Mouse (Mus musculus) cerebellum, adult 2 months (tissue): ENCODE data around the gene Noxred1. TPM values are rescaled to one million over a fixed set of nuclear protein-coding genes. Genes with fewer than 3 reads are reported as not detected.

Source experiments
- DNase-seq, 2 experiments: peaks; one replicate each; pipeline ENCODE4 v3.0.0; 2021
- H3K27ac ChIP-seq: fragments of 200-500 bp; 2 replicates; pipeline ENCODE4 v1.5.1; 2012; ENCODE audit warnings: low read length, control low read depth, inconsistent platforms; ENCODE audit not compliant: insufficient read depth
- H3K27me3 ChIP-seq: fragments of 200-500 bp; 2 replicates; pipeline ENCODE4 v1.6.1; 2012; ENCODE audit warnings: inconsistent platforms, mild to moderate bottlenecking, low read length, moderate library complexity; ENCODE audit not compliant: control insufficient read depth, insufficient read depth
- H3K4me1 ChIP-seq: fragments of 200-500 bp; 2 replicates; pipeline ENCODE4 v1.6.1; 2011; ENCODE audit warnings: low read length; ENCODE audit not compliant: control insufficient read depth, insufficient read depth
- H3K4me3 ChIP-seq: fragments of 200-500 bp; replicated peaks from 2 replicates; pipeline ENCODE3; 2011; ENCODE audit warnings: mild to moderate bottlenecking, low read depth, low read length, control low read depth; ENCODE audit not compliant: insufficient read depth
- CTCF ChIP-seq: fragments of 200-500 bp; IDR thresholded peaks from 2 replicates; pipeline ENCODE4 v1.5.1; 2011; ENCODE audit warnings: low read depth, mild to moderate bottlenecking, control low read depth, low read length, moderate library complexity, borderline replicate concordance; ENCODE audit not compliant: insufficient read depth
- POLR2A ChIP-seq: fragments of 200-500 bp; IDR thresholded peaks from 2 replicates; pipeline ENCODE4 v1.6.1; 2011; ENCODE audit warnings: low read length, control low read depth, borderline replicate concordance; ENCODE audit not compliant: insufficient read depth
- WGBS: fragments of 180-500 bp; shearing (Covaris S2); methylation state at CpG from one replicate; pipeline ENCODE4 v1.1.7; 2018; 5-methylcytosine and 5-hydroxymethylcytosine counted together
- polyA plus RNA-seq: library from polyadenylated mRNA; depleted of rRNA; stranded (reverse); fragments of >200 nt; gene quantifications from 2 replicates; pipeline ENCODE4 v1.2.3, GENCODE M21; 2012

Gene Noxred1
- polyA plus RNA-seq, 1 experiment: 2.0 TPM

DNA sequence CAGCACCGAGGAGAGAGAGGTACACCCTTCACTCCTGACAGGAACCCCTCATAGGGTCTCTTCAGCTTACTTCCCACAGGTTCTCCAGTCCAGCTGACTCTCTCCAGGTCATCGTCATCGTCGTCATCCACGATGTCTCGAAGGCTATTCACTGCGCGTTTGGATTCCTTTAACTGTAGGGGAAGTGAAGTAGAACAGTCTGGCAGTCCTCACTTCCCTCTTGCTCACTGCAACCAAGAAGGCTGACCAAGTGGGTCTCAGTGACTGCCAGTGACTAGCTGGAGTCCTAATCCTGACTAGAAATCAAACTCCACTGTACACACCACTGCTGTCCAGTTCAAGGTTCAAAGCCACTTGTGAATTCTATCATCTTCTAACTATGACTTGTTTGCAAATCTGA, 22.0 kb upstream of the Noxred1 start:
- no peak for DNase-seq
- WGBS: 96% methylated on average over 8 of the region's 8 CpGs

DNA sequence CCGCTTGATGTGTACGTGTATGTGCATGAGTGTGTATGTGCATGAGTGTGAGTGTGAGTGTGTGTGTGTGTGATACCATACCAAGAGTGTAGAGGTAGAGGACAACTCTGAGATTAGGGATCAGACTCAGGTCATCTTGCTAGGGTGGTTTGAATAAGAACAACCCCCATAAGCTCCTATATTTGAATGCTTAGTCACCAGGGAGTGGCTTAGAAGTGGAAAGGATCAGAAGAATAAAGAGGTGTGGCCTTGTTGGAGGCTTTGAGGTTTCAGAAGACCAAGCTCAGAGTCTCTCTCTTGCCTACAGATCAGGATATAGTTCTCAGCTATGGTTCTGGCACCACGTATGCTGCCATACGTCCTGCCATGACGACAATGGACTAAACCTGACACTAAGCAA, 18.1 kb upstream of the Noxred1 start:
- DNase-seq: no peak

More for the DNA sequence above, 22.0 kb upstream of the Noxred1 start:
- H3K27ac ChIP-seq: no peak overlapping the region
- no peak overlapping the region for H3K4me3 ChIP-seq
- H3K27me3 ChIP-seq: no peaks in the 10 kb centered on the region
- TF ChIP-seq POLR2A (no peak), CTCF (no peak)
- no peaks in the 10 kb centered on the region for H3K4me1 ChIP-seq

DNA sequence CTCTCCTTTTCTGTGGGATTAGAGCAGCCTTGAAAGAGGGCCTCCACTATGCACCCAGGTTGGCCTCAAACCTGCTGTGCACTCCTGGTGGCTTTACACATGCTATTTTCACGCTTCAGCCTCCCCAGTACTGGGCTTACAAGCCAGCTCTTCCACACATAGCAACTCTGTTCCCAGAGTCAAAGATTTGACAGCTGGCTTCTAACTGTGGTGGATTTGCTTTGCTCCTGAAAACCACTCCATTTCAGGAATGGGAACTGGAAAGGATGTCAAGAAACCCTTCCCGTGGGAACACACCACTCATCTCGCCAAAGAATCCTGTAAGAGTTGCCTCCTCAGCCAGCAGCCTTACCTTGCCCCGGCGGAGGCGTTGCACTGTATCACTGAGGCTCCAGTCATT, 15.3 kb upstream of the Noxred1 start:
- no peaks in the 10 kb centered on the region for H3K4me1 ChIP-seq
- DNase-seq: no peak
- H3K27me3 ChIP-seq: no peaks in the 10 kb centered on the region
- H3K27ac ChIP-seq: no peak overlapping the region
- no peak for TF ChIP-seq POLR2A
- no peak for TF ChIP-seq CTCF
- WGBS: 89% methylated on average over 6 of the region's 6 CpGs
- H3K4me3 ChIP-seq: no peak overlapping the region

More for the DNA sequence above, 18.1 kb upstream of the Noxred1 start:
- no peak overlapping the region for H3K27ac ChIP-seq
- TF ChIP-seq CTCF: no peak
- TF ChIP-seq POLR2A: no peak
- no peak overlapping the region for H3K4me3 ChIP-seq
- WGBS: 94% methylated on average over 5 of the region's 5 CpGs
- H3K27me3 ChIP-seq: no peaks in the 10 kb centered on the region
- no peaks in the 10 kb centered on the region for H3K4me1 ChIP-seq

GRCm38 (mm10) chr12:87250161-87250560, 11.6 kb upstream of the Noxred1 start:
- Histone ChIP-seq H3K27me3 (no peaks in the 10 kb centered on the region), H3K4me1 (no peaks in the 10 kb centered on the region), H3K27ac (no peak overlapping the region), H3K4me3 (no peak overlapping the region)
- TF ChIP-seq CTCF (no peak), POLR2A (no peak)
- 92% methylated on average over 6 of the region's 6 CpGs for WGBS
- no peak for DNase-seq

DNA sequence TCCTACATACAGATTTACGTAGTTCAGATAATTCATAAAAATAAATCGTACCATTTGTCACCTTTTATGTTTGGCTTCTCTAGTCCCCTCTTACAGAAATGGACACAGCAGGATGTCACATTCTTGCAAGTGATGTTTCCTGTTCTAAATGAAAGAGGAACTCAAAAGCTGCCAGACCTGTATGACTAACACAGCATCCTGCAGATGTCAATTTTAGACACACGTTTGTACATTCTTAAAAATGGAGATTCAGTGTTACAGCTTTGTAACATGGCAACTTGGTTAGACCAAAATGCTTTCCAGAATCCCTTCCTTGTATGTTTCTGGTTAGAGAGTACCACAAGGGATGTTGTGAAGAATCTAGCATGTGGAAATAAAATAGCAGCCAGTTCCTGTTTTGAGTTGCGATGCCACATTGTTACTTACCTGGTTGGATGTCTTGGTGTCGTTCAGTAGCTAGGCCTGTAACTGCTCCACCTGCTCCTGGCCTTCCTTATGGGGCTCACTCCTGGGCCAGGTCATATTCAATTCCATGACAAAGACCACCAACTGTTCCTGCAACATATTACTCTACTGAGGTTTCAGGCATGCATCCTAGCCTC, 1.5 kb downstream of the Noxred1 start:
- Histone ChIP-seq H3K27ac (no peak overlapping the region), H3K4me3 (no peak overlapping the region), H3K4me1 (no peaks in the 10 kb centered on the region), H3K27me3 (no peaks in the 10 kb centered on the region)
- TF ChIP-seq CTCF (no peak), POLR2A (no peak)
- WGBS: 81% methylated on average over 5 of the region's 5 CpGs
- DNase-seq: no peak

DNA sequence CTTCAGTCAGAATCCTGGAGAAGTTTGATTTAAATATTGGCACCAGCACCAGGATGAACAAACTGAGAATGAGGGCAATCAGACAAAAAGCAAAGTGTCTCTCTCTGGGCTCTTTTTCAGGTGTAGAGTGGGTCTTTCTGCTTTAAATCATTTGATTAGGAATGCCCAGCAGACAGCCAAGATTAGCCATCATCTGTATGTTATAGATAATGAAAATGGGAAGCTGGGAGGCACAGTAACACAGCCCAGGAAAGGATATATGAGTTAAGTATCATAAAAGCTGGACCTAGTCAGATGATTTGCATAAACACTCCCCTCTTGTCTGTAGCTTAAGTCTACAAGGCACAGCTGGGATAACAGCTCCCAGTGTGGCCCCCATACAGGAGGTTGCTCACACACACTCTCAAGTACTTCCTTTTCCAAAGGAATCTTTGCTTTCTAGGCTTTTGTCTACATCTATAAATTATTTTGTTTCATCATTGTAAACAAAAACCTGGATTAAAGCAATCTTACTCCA, 8.1 kb downstream of the Noxred1 start:
- no peak overlapping the region for H3K27ac ChIP-seq
- DNase-seq: no peak
- TF ChIP-seq CTCF (no peak), POLR2A (no peak)
- H3K4me1 ChIP-seq: no peaks in the 10 kb centered on the region
- H3K27me3 ChIP-seq: no peaks in the 10 kb centered on the region
- no peak overlapping the region for H3K4me3 ChIP-seq

GRCm38 (mm10) chr12:87229633-87230032, 8.9 kb downstream of the Noxred1 start:
- Histone ChIP-seq H3K27ac (no peak overlapping the region), H3K4me1 (no peaks in the 10 kb centered on the region), H3K27me3 (no peaks in the 10 kb centered on the region), H3K4me3 (no peak overlapping the region)
- TF ChIP-seq CTCF: no peak
- no peak for TF ChIP-seq POLR2A
- no peak for DNase-seq
- 92% methylated on average over 2 of the region's 2 CpGs for WGBS

DNA sequence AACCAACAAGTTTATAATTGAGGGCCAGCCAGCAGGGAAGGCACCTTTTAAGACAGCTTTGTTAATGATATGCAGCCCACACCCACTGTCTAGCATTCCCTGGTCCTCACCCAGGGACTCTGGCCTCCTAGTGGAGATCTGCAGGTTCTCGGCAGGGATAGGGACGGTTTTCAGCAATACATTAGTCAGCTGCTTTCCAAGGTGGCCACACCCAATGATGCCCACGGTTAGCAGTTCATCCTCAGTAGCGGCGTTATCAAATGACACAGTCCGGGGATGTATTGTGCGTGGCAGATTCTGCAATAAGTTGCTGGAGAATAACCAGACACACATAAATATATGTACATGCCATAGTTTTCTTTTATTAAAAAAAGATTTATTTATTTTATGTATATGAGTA, 11.7 kb downstream of the Noxred1 start:
- TF ChIP-seq CTCF (no peak), POLR2A (no peak)
- Histone ChIP-seq H3K27me3 (no peaks in the 10 kb centered on the region), H3K4me1 (no peaks in the 10 kb centered on the region), H3K27ac (no peak overlapping the region), H3K4me3 (no peak overlapping the region)
- DNase-seq: no peak
- 76% methylated on average over 7 of the region's 7 CpGs for WGBS

GRCm38 (mm10) chr12:87224950-87225349, 13.6 kb downstream of the Noxred1 start:
- DNase-seq: no peak
- 82% methylated on average over 10 of the region's 10 CpGs for WGBS
- Histone ChIP-seq H3K4me1 (no peaks in the 10 kb centered on the region), H3K27me3 (no peaks in the 10 kb centered on the region), H3K4me3 (no peak overlapping the region), H3K27ac (no peak overlapping the region)
- TF ChIP-seq POLR2A (no peak), CTCF (no peak)
